Mouse (Mus musculus) lung, adult 2 months (tissue): ENCODE results near the gene Hist1h3e. TPM values are rescaled to one million over a fixed set of nuclear protein-coding genes. Genes with fewer than 3 reads are reported as not detected.
"Not testable (repeated sequence)": the region's sequence is repeated elsewhere in the genome, so short reads cannot be mapped to it uniquely, and the experiment has no call there.

Source experiments
- DNase-seq: peaks from one replicate; pipeline ENCODE4 v3.0.0; 2022
- H3K4me1 ChIP-seq: fragments of 200-500 bp; 2 replicates; pipeline ENCODE4 v1.6.1; 2011; ENCODE audit warnings: low read length; ENCODE audit not compliant: control insufficient read depth, insufficient read depth
- H3K4me3 ChIP-seq: fragments of 200-500 bp; replicated peaks from 2 replicates; pipeline ENCODE3; 2011; ENCODE audit warnings: low read depth, mild to moderate bottlenecking, control low read depth, low read length; ENCODE audit errors: extremely low read depth
- CTCF ChIP-seq: fragments of 200-500 bp; IDR thresholded peaks from 2 replicates; pipeline ENCODE4 v1.5.1; 2011; ENCODE audit warnings: mild to moderate bottlenecking, low read length, control low read depth; ENCODE audit not compliant: insufficient read depth
- POLR2A ChIP-seq: fragments of 200-500 bp; IDR thresholded peaks from 2 replicates; pipeline ENCODE4 v1.6.1; 2011; ENCODE audit warnings: low read depth, mild to moderate bottlenecking, control low read depth, low read length, borderline replicate concordance; ENCODE audit errors: extremely low read depth
- WGBS: fragments of 180-500 bp; shearing (Covaris S2); methylation state at CpG from one replicate; pipeline ENCODE4 v1.1.7; 2018; 5-methylcytosine and 5-hydroxymethylcytosine counted together
- polyA plus RNA-seq: library from polyadenylated mRNA; depleted of rRNA; stranded (reverse); fragments of >200 nt; gene quantifications from 2 replicates; pipeline ENCODE4 v1.2.3, GENCODE M21; 2012

Hist1h3e gene
- polyA plus RNA-seq, 1 experiment = 9.2 TPM

GRCm38 (mm10) chr13:23551931-23552914 is 9.9 kb downstream of the Hist1h3e start:
- peaks cover 5% of the 10 kb centered on the region for H3K4me1 ChIP-seq
- TF ChIP-seq CTCF (no peak), POLR2A (no peak)
- WGBS = 38% methylated on average over 8 of the region's 8 CpGs
- H3K4me3 ChIP-seq = no peak overlapping the region
- no peak for DNase-seq

- peak; percentile 74 for DNase-seq
- not testable (repeated sequence) for H3K4me1 ChIP-seq
- under 1% methylated on average over 47 of the region's 47 CpGs for WGBS
- TF ChIP-seq POLR2A = peak; percentile 81; the same call in 1 of the 2 replicates
- TF ChIP-seq CTCF = 0 out of 2 replicates have a peak, but pooled peaks have one; percentile 12
- peak within 1 kb of the TSS; percentile 61 for H3K4me3 ChIP-seq
These were observed 10.9 kb downstream of the Hist1h3e start, which contains the start of gene Hist1h4f for GRCm38 (mm10) chr13:23551146-23551834. TSS of gene Hist1h4f (minus strand) at chr13:23551648.

GRCm38 (mm10) chr13:23550761-23551145 is 11.4 kb downstream of the Hist1h3e start:
- no peak overlapping the region for H3K4me3 ChIP-seq

GRCm38 (mm10) chr13:23546694-23547093 is 15.5 kb downstream of the Hist1h3e start:
- 72% methylated on average over 5 of the region's 5 CpGs for WGBS
- no peak for DNase-seq
- Histone ChIP-seq H3K4me1 (peaks cover 2% of the 10 kb centered on the region; the same call in 1 of the 2 replicates), H3K4me3 (no peak overlapping the region)
- no peak for TF ChIP-seq CTCF

More at GRCm38 (mm10) chr13:23550761-23551145, 11.4 kb downstream of the Hist1h3e start:
- DNase-seq = no peak
- TF ChIP-seq POLR2A (no peak), CTCF (no peak)
- WGBS = 5% methylated on average over 3 of the region's 3 CpGs
- H3K4me1 ChIP-seq = peaks cover 3% of the 10 kb centered on the region; the same call in 1 of the 2 replicates

GRCm38 (mm10) chr13:23544787-23545120 is 17.4 kb downstream of the Hist1h3e start:
- WGBS = under 1% methylated on average over 13 of the region's 14 CpGs
- H3K4me3 ChIP-seq = peak overlapping the region; percentile 24
- H3K4me1 ChIP-seq, DNase-seq: not testable (repeated sequence)

GRCm38 (mm10) chr13:23543965-23544786 is 18.0 kb downstream of the Hist1h3e start, which contains the start of gene Hist1h3f:
TSS of gene Hist1h3f (plus strand) at chr13:23544052.
- DNase-seq = peak; percentile 71
- Histone ChIP-seq H3K4me3 (peak within 1 kb of the TSS; percentile 71), H3K4me1 (peaks cover 2% of the 10 kb centered on the region; the same call in 1 of the 2 replicates)
- WGBS = under 1% methylated on average over 35 of the region's 45 CpGs
- TF ChIP-seq CTCF (no peak), POLR2A (peak; percentile 84)

- under 1% methylated on average over 36 of the region's 42 CpGs for WGBS
- DNase-seq = peak; percentile 67
- H3K4me3 ChIP-seq = peak within 1 kb of the TSS; percentile 71
- TF ChIP-seq POLR2A = peak; percentile 35; the same call in 1 of the 2 replicates
- not testable (repeated sequence) for H3K4me1 ChIP-seq
These were observed 19.1 kb downstream of the Hist1h3e start, which contains the start of gene Hist1h2bh for GRCm38 (mm10) chr13:23542999-23543607. TSS of gene Hist1h2bh (minus strand) at chr13:23543392.

GRCm38 (mm10) chr13:23542225-23542980 is 19.8 kb downstream of the Hist1h3e start:
- not testable (repeated sequence) for DNase-seq, H3K4me1 ChIP-seq
- 14% methylated on average over 3 of the region's 3 CpGs for WGBS
- peak overlapping the region; percentile 41 for H3K4me3 ChIP-seq
